Mouse (Mus musculus) limb, embryonic 10.5 days (tissue): Measurements from ENCODE around the gene Lrrc32. TPM values are rescaled to one million over a fixed set of nuclear protein-coding genes. Genes with fewer than 3 reads are reported as not detected.

Experiments used
- DNase-seq: peaks from one replicate; pipeline ENCODE4 v3.0.0-alpha.2; 2017; ENCODE audit warnings: low spot score
- H3K27ac ChIP-seq: fragments of 300-500 bp; sonication (generic); 2 replicates; pipeline ENCODE4 v1.5.1; 2016; ENCODE audit warnings: mild to moderate bottlenecking
- H3K27me3 ChIP-seq: fragments of 300-500 bp; sonication (generic); 2 replicates; pipeline ENCODE4 v1.6.1; 2016; ENCODE audit warnings: low read depth, mild to moderate bottlenecking; ENCODE audit not compliant: poor library complexity, severe bottlenecking
- H3K36me3 ChIP-seq: fragments of 300-500 bp; sonication (generic); 2 replicates; pipeline ENCODE4 v1.6.1; 2016; ENCODE audit warnings: mild to moderate bottlenecking, moderate library complexity
- H3K4me1 ChIP-seq: fragments of 300-500 bp; sonication (generic); 2 replicates; pipeline ENCODE4 v1.6.1; 2016
- H3K4me3 ChIP-seq: fragments of 300-500 bp; sonication (generic); 2 replicates; pipeline ENCODE4 v1.5.1; 2016; ENCODE audit warnings: mild to moderate bottlenecking, moderate library complexity
- H3K9me3 ChIP-seq: fragments of 300-500 bp; sonication (generic); replicated peaks from 2 replicates; pipeline ENCODE4 v1.6.1; 2016; ENCODE audit warnings: mild to moderate bottlenecking
- WGBS: fragments of 180-500 bp; shearing (Covaris S2); methylation state at CpG from one replicate; pipeline ENCODE4 v1.1.7; 2016; 5-methylcytosine and 5-hydroxymethylcytosine counted together
- polyA plus RNA-seq: library from polyadenylated mRNA; unstranded; fragments of >200 nt; fragmentation: Nextera tagmentation; extraction: Ambion mirVana; gene quantifications from 2 replicates; pipeline ENCODE4 v1.2.1, GENCODE M21; 2016

Lrrc32 gene
- polyA plus RNA-seq, 1 experiment from 2014 or later, result 2.8 TPM

GRCm38 (mm10) chr7:98503951-98504647 is 15.0 kb downstream of the Lrrc32 start:
- Histone ChIP-seq H3K27ac (peak overlapping the region; percentile 66), H3K4me1 (peaks cover 63% of the 10 kb centered on the region), H3K27me3 (peaks cover 10% of the 10 kb centered on the region; the same call in 1 of the 2 replicates), H3K9me3 (no peaks in the 10 kb centered on the region), H3K36me3 (peaks cover 2% of the 10 kb centered on the region; the same call in 1 of the 2 replicates), H3K4me3 (no peak overlapping the region)
- 58% methylated on average over 6 of the region's 6 CpGs for WGBS
- no peak for DNase-seq

- DNase-seq, result peak; percentile 35
- Histone ChIP-seq H3K9me3 (no peaks in the 10 kb centered on the region), H3K27ac (peak overlapping the region; percentile 66), H3K4me3 (no peak overlapping the region), H3K4me1 (peaks cover 56% of the 10 kb centered on the region), H3K36me3 (no peaks in the 10 kb centered on the region), H3K27me3 (peaks cover 10% of the 10 kb centered on the region; the same call in 1 of the 2 replicates)
- 29% methylated on average over 5 of the region's 5 CpGs for WGBS
These were observed 15.7 kb downstream of the Lrrc32 start for GRCm38 (mm10) chr7:98504726-98505314.

GRCm38 (mm10) chr7:98505664-98506063 is 16.6 kb downstream of the Lrrc32 start:
- DNase-seq, result no peak
- WGBS, result 12% methylated on average over 3 of the region's 3 CpGs
- Histone ChIP-seq H3K36me3 (no peaks in the 10 kb centered on the region), H3K9me3 (no peaks in the 10 kb centered on the region), H3K4me3 (no peak overlapping the region), H3K27ac (peak overlapping the region; percentile 66), H3K4me1 (peaks cover 48% of the 10 kb centered on the region), H3K27me3 (peaks cover 10% of the 10 kb centered on the region; the same call in 1 of the 2 replicates)

- no peak for DNase-seq
- Histone ChIP-seq H3K9me3 (no peaks in the 10 kb centered on the region), H3K27me3 (no peaks in the 10 kb centered on the region), H3K36me3 (no peaks in the 10 kb centered on the region), H3K4me3 (no peak overlapping the region), H3K27ac (no peak overlapping the region), H3K4me1 (peaks cover 12% of the 10 kb centered on the region; the same call in 1 of the 2 replicates)
- WGBS, result 80% methylated on average over 15 of the region's 15 CpGs
These were observed 22.2 kb downstream of the Lrrc32 start for GRCm38 (mm10) chr7:98510961-98511958.

- Histone ChIP-seq H3K4me1 (peaks cover 12% of the 10 kb centered on the region; the same call in 1 of the 2 replicates), H3K36me3 (no peaks in the 10 kb centered on the region), H3K27me3 (no peaks in the 10 kb centered on the region), H3K27ac (no peak overlapping the region; the same call in 1 of the 2 replicates), H3K4me3 (no peak overlapping the region), H3K9me3 (no peaks in the 10 kb centered on the region)
- WGBS, result 64% methylated on average over 3 of the region's 3 CpGs
- no peak for DNase-seq
These were observed 24.2 kb downstream of the Lrrc32 start for GRCm38 (mm10) chr7:98513251-98513650.

- H3K27ac ChIP-seq, result no peak overlapping the region
- H3K4me3 ChIP-seq, result no peak overlapping the region
- no peaks in the 10 kb centered on the region for H3K9me3 ChIP-seq
- WGBS, result 85% methylated on average over 5 of the region's 5 CpGs
- H3K27me3 ChIP-seq, result no peaks in the 10 kb centered on the region
- peaks cover 14% of the 10 kb centered on the region for H3K4me1 ChIP-seq
- DNase-seq, result no peak
- no peaks in the 10 kb centered on the region for H3K36me3 ChIP-seq
These were observed 33.5 kb downstream of the Lrrc32 start for GRCm38 (mm10) chr7:98522576-98522975.

- no peak for DNase-seq
- Histone ChIP-seq H3K9me3 (no peaks in the 10 kb centered on the region), H3K27me3 (no peaks in the 10 kb centered on the region), H3K27ac (no peak overlapping the region; the same call in 1 of the 2 replicates), H3K4me3 (no peak overlapping the region), H3K36me3 (no peaks in the 10 kb centered on the region), H3K4me1 (peaks cover 14% of the 10 kb centered on the region)
- WGBS, result 73% methylated on average over 8 of the region's 8 CpGs
These were observed 34.2 kb downstream of the Lrrc32 start for GRCm38 (mm10) chr7:98523070-98523812.

GRCm38 (mm10) chr7:98523813-98524361 is 34.8 kb downstream of the Lrrc32 start:
- WGBS, result 7% methylated on average over 7 of the region's 7 CpGs
- H3K27ac ChIP-seq, result no peak overlapping the region; the same call in 1 of the 2 replicates
- no peaks in the 10 kb centered on the region for H3K36me3 ChIP-seq
- no peaks in the 10 kb centered on the region for H3K9me3 ChIP-seq
- H3K27me3 ChIP-seq, result no peaks in the 10 kb centered on the region
- DNase-seq, result no peak
- no peak overlapping the region for H3K4me3 ChIP-seq
- H3K4me1 ChIP-seq, result peaks cover 14% of the 10 kb centered on the region

- H3K9me3 ChIP-seq, result no peaks in the 10 kb centered on the region
- no peak for DNase-seq
- H3K27me3 ChIP-seq, result no peaks in the 10 kb centered on the region
- H3K4me1 ChIP-seq, result peaks cover 14% of the 10 kb centered on the region
- H3K4me3 ChIP-seq, result no peak overlapping the region
- WGBS, result 22% methylated on average over 6 of the region's 6 CpGs
- no peak overlapping the region for H3K27ac ChIP-seq
- H3K36me3 ChIP-seq, result no peaks in the 10 kb centered on the region
These were observed 35.3 kb downstream of the Lrrc32 start for GRCm38 (mm10) chr7:98524401-98524800.

GRCm38 (mm10) chr7:98524869-98525699 is 36.0 kb downstream of the Lrrc32 start:
- Histone ChIP-seq H3K4me1 (peaks cover 14% of the 10 kb centered on the region), H3K4me3 (no peak overlapping the region), H3K27me3 (no peaks in the 10 kb centered on the region), H3K27ac (no peak overlapping the region), H3K36me3 (no peaks in the 10 kb centered on the region), H3K9me3 (no peaks in the 10 kb centered on the region)
- 67% methylated on average over 6 of the region's 6 CpGs for WGBS
- no peak for DNase-seq

GRCm38 (mm10) chr7:98527085-98527484 is 38.0 kb downstream of the Lrrc32 start:
- H3K9me3 ChIP-seq, result no peaks in the 10 kb centered on the region
- peaks cover 14% of the 10 kb centered on the region for H3K4me1 ChIP-seq
- 95% methylated on average over 3 of the region's 3 CpGs for WGBS
- no peak overlapping the region for H3K27ac ChIP-seq
- no peaks in the 10 kb centered on the region for H3K27me3 ChIP-seq
- DNase-seq, result no peak
- no peaks in the 10 kb centered on the region for H3K36me3 ChIP-seq
- no peak overlapping the region for H3K4me3 ChIP-seq
